Mouse (Mus musculus): ENCODE results near the gene Slc30a6. TPM values are rescaled to one million over a fixed set of nuclear protein-coding genes. Genes with fewer than 3 reads are reported as not detected.
A peak's percentile ranks its signal among the peaks of the same experiment; 100 is the strongest.

The Slc30a6 gene
- 1 to 10 TPM; 6.6 to 7.7 TPM for total RNA-seq (2021)
- long read RNA-seq, experiment 1, partial matches to known transcripts, result 2 of 8 reads
- long read RNA-seq, experiment 1, other reads (novel, unspliced or antisense), result 2 of 8 reads
- long read RNA-seq, experiment 2, transcript Slc30a6-201 (14 exons, 2,148 nt), result major isoform, 6 of 7 reads
- long read RNA-seq, experiment 2, partial matches to known transcripts, result 1 of 7 reads
- long read RNA-seq, experiment 2, other reads (novel, unspliced or antisense), result 0 of 7 reads

GRCm38 (mm10) chr17:74395383-74396065, at the start of gene Slc30a6:
Gene Slc30a6 (plus strand): TSS chr17:74395608.
- peak; percentile 98 for DNase-seq

GRCm38 (mm10) chr17:74363592-74363991, 31.8 kb upstream of the Slc30a6 start:
- no peak for DNase-seq

DNA sequence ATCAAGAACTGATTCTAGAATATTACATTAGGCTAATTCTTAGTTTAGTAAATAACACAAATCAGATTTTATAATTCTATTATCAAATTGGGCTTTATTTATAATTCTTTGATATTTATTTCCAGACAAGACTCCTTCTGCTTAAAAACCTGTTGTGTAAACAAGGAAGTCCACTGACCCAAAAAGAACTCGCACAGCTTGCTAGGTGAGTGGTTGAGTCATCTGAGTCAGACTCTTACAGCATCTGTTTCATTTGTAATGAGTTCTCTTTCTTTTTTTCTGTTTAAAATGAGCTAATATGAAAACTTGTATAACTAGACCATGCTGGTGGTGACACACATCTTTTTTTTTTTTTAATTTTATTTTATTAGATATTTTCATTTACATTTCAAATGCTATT, 18.5 kb upstream of the Slc30a6 start:
- no peak for DNase-seq

- no peak for DNase-seq
Observed at GRCm38 (mm10) chr17:74386657-74387056, 8.8 kb upstream of the Slc30a6 start.

- no peak for DNase-seq
Observed at GRCm38 (mm10) chr17:74389847-74390246, 5.6 kb upstream of the Slc30a6 start.

GRCm38 (mm10) chr17:74394381-74394780, 1.0 kb upstream of the Slc30a6 start:
- DNase-seq, result no peak

DNA sequence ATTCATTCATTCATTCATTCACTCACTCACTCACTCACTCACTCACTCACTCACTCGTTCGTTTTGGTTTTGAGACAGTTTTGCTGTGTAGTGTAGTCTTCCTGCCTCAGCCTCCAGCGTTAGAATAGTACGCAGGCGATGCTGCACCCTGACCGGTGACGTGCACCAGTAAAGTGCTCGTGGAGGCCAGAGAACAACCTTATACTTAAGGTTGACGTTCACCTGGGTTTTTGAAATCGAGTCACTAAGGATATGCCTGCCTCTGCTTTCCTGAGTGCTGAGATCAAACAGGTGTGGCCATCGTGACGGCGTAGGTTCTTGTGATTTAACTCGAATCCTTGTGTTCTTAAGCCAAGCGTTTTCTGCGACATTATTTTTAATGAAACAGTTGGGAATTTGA, 553 bp upstream of the Slc30a6 start:
- DNase-seq, result peak in 1 of 2 experiments; percentile 2

GRCm38 (mm10) chr17:74396766-74397165, 1.4 kb downstream of the Slc30a6 start:
- DNase-seq, result no peak

- DNase-seq, result no peak
Observed at GRCm38 (mm10) chr17:74397173-74397572, 1.8 kb downstream of the Slc30a6 start.

DNA sequence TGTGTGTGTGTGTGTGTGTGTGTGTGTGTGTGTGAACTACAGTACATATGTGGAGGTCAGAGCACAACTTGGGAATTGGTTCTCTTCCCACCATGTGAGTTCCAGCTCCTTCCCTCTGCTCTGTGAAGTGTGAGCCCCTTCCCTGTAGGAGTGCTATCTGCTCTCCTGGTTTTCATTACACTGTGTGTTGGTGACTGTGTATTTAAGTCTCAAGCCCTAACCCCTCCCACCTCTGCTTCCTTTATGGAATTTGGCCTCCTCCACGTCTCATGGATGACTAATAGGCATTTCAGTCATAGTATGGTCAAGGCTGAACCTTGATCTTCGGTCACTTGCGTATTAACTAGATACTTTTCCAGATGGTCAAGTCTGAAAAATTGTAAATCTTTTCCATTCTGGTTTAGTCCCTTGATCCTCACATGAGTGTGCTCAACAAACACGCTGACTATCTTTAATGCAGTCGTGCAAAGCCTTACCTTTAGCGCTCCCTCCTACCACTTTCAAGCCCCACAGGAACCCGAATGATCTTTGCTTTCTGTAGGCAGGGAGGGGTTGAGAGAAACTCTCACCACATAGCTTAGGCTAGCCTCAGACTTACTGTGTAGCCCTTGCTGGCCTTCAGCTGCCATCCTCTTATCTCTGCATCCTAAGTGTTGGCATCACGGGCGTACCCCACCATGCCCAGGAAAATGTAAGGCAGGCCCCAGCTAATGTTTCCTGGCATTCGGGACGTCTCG, 7.2 kb downstream of the Slc30a6 start:
- no peak for DNase-seq

GRCm38 (mm10) chr17:74406487-74406886, 11.1 kb downstream of the Slc30a6 start:
- DNase-seq, result no peak

DNA sequence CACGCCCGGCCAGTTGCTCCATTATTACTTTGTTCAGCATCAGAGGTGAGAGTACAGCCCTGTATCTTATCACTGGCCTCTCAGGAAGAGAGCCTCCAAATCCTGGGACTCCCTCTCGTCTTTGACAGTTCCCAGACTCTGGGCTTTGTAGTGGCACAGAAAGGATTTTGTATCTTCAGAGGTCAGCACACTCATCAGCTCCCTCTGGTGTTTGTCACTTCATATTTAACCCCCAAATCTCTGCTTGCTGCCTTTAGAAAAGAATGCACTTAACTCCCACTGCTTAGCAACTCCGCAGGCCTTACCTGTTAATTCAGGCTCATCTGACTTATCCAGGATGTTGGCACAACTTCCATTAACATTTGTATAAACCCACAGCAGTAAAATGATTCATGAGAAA, 14.3 kb downstream of the Slc30a6 start:
- no peak for DNase-seq

DNA sequence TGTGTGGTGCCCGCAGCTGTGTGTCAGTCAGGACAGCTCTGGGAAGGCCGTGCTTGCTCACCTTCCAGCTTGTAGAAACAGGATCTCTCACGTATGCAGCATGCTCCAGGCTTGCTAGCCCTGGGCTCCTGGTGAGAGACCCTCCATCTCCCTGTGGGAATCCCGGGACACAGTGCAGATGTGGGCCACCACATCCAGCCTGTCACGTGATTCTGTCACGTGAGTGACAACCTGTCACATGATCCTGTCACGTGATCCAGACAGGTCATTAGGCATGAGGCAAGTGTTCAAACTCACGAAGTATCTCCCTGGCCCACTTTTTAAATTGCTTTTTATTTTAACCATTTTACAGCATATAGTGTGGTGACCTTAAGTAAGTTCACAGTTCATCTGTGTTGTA, 17.9 kb downstream of the Slc30a6 start:
- no peak for DNase-seq

DNA sequence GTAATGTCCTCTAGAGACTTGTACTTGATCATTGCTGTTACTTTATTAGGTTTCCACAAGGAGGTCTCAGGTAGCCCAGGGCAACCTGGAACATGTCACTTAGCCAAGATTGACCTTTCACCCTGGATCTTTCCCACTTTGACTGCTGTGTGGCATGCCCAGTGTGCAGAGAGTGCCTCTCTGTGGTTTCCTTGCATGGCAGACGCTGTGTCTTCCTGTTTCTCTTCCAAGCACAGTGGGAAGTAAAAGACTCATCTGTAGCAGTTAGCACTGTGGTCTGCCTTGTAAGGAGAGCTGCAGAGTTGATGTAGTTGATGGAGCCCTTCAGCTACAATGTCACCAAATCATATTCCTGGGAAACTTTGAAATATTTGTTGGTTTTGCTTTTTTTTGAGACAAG, 19.3 kb downstream of the Slc30a6 start:
- DNase-seq, result no peak

DNA sequence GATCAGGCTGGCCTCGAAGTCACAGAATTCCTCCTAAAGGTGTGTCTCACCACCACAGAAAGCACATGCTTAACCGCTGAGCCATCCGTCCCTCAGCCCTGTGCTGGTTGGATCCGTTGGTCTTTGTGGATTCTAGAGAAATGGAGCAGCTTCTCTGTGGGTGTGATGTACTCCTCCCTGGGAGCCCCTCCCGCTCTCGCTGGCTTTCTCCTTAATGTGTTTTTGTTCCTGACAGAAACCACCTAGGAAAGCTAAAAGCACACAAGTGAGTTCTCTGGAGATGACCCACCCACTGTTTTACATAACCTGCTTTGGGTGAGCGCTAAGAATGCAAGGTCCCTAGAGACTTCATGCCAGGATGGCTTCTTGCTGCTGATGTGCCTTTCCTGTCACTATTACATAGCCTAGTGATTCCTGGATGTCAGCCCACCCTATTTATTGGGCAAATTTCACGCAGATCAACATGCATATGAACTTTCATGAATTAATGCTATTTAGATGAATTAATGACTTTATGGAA, 21.5 kb downstream of the Slc30a6 start:
- DNase-seq, result no peak

- no peak for DNase-seq
Observed at GRCm38 (mm10) chr17:74418171-74418570, 22.8 kb downstream of the Slc30a6 start.

- DNase-seq, result no peak
Observed at GRCm38 (mm10) chr17:74420656-74421055, 25.2 kb downstream of the Slc30a6 start.

DNA sequence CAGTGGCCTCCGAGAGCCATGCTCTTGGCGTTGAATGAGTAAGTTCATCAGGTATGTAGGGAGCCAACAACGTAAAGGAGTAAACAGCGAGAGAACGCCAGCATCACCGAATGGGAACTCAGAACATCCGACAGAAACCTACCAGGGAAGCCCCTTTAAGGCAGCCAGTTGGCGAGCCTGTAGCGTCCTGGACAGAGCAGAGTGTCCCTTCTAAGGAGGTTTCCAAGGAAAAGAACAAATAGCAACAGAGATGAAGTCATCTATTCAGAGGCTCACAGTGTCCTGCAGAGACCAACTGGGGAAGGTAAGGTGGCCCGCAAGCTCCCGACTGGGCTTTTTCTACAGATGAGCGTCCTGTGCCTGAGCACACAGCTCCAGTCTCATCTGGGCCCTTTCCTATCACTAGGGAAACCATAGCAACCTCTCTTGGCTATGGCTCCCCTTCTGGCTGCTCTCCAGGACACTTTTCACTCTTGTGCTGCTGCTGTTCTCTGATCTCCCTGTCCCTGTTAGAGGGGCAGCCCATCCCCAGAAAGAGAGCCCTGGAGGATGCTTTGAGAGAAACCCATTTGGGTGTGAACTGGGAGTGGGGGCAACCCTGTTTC, 29.1 kb downstream of the Slc30a6 start:
- peak in 1 of 2 experiments; percentile 32 for DNase-seq

DNA sequence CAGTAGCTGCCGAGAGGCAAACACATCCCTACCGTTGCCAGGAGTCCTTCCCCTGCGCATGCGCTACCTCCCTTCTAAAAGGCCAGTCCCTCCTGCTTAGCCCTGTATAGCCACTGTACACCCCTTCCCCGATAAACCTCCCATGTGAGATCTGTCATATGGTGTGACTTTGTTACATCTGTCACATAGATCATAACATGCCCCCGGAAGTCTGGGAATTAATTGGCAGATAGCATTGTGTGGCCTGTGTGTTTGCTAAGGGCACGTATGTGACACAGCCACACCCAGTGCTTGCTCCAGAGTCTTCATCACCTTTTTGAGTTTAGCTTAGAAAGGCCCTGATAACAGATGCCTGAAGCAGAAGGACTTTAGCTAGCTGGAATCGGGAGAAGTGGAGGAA, 34.7 kb downstream of the Slc30a6 start:
- DNase-seq, result no peak

DNA sequence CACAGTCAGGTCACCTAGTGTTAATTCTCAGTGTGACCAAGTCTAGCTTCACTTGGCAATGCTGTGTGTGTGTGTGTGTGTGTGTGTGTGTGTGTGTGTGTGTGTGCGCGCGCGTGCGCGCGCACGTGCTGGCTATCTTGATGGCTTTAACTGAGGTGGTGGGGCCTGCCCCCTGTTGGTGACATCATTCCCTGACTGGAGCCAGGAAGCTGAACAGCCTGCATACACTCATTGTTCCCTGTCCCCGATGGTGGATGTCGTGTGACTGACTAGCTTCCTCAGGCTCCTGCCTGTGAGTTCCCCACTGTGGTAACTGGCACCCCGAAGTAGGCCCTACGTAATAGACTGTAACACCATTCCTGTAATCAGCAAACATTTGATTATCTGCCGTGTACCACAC, 36.1 kb downstream of the Slc30a6 start:
- DNase-seq, result peak in 1 of 2 experiments; percentile 47

DNA sequence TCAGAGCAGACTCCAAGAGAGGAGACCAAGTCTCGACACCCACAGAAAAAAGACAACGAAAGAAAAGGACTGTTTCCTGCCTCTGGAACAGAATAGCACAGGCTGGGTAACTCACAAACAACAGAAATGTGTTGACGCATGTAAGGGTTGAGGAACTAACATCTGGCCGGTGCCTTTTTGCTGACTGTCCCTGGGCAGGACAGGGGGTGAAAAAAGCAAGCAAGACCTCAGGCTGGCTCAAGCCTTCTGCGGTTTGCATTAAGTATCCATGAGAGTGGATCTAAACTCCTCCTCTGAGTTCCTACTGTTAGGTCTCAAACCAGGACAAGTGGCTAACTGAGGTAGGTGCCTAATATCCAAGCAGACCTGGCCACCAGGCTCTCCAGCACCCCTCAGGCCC, 37.2 kb downstream of the Slc30a6 start:
- peak in 1 of 2 experiments; percentile 35 for DNase-seq

DNA sequence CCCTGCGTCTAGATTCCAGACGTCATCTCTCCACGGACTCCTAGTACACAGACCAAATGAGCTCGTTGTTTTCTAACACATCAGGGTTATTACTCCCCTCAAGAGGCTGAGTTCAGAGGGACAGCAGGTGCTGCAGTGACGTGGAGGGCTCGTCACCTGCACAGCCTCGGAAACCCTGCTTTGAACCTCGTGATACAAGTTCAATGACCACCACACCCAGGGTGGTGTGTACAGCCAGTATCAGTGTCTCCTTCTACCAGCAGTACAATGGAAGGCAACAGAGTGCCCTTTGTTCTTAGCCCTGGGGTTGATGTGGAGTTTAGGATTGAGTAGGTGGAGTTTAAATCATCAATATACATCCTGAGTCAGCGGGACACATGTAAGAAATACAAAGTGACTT, 42.4 kb downstream of the Slc30a6 start:
- DNase-seq, result no peak

- peak in 1 of 2 experiments; percentile 14 for DNase-seq
Observed at GRCm38 (mm10) chr17:74440486-74440885, 45.1 kb downstream of the Slc30a6 start.

Measured in heart, adult 18-20 months (tissue).